Mouse (Mus musculus): ENCODE measurements around the gene Slc16a14.

The Slc16a14 gene

DNA sequence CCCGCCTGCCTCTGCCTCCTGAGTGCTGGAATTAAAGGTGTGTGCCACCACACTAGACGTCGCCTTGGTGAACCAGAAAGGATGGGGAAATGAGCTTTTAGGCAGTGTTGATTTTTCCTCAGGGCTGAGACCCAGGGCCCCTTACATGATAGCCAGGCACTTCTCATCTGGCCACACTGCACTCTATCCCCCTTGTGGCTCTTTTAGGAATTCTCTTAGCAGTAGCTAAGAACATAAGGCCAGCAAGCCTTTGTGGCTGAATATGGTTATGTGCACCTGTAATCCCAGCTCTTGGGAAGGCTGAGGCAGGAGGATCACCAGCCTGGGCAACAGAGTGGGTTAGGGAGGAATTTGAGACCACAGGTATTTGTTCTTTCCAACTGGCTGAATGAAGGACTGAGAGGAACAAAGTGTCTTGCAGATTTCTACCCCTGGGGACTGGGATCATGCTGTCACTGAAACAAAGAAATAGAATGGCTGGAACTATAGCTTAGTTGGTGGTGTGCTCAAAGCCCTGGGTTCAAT is 68.2 kb downstream of the Slc16a14 start:
- no peak for DNase-seq (ENCODE audit: low spot score)

DNA sequence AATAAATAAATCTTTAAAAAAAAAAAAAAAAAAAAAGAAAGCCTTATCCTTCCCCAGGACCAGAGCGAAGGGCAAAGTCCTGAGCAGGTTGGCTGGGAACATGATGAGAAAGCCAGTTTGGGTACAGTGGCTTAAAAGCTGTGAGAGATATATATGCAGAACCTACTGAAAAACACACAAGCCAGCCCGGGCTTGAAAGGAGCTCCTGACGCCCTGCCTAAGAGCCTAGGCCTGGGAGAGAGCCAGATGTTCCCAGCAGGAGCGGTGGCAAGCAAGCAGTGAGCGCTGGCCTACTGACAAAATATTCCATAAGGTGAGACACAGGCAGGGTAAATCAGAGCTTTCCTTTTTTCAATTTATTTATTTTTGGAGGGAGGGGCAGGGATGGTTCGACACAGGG is 68.7 kb downstream of the Slc16a14 start:
- DNase-seq (ENCODE audit: low spot score) = no peak

DNA sequence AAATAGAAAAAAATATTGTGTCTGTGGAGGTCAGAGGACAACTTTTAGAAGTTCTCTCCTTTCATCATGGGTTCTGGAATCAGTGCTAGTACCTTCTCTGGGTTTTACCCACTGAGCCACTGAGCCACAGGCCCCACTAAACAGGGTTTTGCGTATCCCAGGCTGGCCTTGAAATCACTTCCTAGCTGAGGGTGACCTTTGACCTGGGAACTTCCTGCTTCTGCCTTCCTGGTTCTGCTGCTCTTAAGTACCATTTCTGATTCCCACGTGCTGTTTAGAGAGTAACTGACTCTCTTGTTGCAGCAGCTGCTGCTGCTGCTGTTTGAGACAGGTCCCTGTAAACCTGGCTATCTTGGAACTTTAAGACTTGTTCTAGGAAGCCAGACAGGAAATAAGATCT is 70.3 kb downstream of the Slc16a14 start:
- peak; percentile 45 for DNase-seq (ENCODE audit: low spot score)

DNA sequence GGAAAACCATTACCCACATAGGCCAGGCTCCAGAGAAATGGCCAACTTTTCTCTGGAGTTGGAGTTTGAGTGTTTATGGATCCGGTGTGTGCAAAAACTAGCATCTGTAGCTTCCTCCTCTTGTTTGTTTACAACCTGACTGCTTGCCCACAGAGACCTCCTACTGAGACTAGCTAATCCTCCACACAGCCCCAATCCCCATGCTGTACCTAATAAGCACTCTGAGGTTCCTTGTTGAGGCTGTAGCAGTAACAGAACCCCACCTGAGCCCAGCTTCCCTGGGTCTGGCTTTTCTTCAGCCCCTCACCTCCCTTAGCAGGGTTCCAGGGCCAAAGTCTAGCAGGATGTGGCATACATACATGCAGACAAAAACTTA is 73.7 kb downstream of the Slc16a14 start:
- DNase-seq (ENCODE audit: low spot score) = no peak

DNA sequence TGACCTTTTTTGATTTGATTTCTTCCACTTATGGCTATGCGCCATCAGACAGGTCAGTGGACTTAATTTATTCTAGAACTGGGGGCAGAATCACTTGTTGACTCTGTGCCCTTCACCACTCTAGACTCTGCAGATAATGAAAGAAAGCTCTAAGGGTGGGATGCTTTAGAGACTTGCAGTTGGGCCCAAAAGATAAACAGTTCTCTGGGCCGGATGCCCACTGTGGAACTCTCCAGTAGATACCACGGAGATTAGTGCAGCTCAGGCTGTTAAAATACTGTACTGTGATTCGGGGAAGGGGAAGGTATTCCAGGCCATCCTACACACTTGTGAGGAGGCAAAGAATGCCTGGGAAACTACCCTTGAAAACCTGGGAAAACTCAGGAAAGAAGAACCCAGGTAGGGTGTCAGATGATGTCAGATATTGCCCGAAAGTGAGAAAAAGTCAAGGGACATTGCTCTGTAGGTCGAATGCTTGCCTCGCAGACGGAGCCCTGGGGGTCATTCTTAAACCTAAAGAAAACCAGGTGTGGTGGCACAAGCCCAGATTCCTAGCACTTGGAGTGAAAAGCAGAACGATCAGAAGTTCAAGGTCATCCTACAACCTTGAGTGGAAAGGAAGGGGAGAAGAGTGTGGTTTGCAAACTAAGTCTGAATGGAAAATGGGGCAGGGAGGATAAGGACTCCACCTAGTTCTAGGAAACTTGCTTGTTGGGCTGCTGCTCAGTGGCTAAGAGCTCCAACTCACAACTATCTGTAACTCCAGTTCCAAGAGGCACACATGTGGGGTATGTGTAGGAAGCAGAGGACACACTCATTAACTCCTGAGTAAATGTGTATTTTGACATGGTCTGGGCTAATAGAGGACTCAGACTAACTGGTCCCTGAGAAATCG is 74.3 kb downstream of the Slc16a14 start:
- DNase-seq (ENCODE audit: low spot score) = no peak

DNA sequence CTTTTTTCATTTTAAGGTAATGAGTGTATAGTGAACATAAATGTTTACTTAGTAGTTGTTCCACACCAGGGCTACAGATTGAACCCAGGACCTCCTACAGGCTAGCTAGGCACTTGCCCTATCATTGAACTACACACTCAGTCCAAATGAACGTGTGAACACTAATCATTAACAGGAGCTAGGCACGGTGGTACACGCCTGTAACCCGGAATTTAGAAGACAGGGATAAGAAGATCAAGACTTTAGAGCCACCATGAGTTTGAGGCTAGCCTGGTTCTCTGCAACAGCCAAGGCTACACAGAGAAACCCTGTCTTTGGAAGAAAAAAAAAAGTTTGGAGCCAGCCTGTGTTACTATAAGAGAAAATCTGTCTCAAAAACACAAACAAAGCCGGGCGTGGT is 75.3 kb downstream of the Slc16a14 start:
- no peak for DNase-seq (ENCODE audit: low spot score)

Data from embryo, embryonic 10 days (tissue).